Mouse (Mus musculus) embryo, embryonic 10.5 days (tissue): ENCODE measurements around the gene Spag6.

ENCODE experiments used
- DNase-seq: peaks from one replicate; pipeline ENCODE4 v3.0.0-alpha.2; 2015; ENCODE audit warnings: low spot score

Gene Spag6

GRCm38 (mm10) chr2:18693871-18694610 lies at the start of gene Spag6:
Gene Spag6 (plus strand): TSS chr2:18694032.
- peak; percentile 81 for DNase-seq

DNA sequence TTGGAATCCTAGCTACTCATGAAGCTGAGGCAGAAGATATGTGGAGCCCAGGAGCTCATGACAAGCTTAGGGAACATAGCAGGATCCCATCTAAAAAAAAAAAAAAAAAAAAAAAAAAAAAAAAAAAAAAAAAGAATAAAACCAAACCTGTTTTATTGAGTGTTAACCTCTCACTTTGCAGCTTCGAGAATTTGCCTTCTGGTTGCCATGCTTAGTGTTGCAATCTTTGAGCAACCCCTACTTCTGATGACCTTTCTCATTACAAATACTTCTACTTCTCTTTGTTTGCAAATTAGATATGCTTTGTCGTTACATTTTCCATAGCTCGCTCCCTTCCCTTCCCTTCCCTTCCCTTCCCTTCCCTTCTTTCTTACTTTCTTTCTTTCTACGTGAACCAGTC lies 45.3 kb upstream of the Spag6 start:
- DNase-seq: no peak

DNA sequence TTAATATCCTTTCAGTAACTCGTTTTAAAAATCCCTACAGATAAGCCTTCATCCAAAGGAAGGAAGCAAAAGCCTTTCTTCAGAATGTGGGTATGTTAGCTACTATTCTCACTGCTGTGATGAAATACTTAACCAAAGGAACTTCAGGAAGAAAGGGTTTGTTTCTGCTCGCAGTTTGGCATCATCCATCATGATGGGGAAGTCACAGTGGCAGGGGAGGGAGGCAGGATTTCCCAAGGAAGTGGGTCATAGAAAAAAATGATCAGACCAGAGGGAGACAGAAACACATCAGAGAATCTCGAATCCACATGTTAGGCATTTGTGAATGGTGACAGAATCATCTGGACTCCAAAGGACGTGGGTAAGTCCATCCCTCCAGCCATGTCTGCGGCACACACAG lies 39.0 kb upstream of the Spag6 start:
- no peak for DNase-seq

GRCm38 (mm10) chr2:18664003-18664402 lies 29.8 kb upstream of the Spag6 start:
- no peak for DNase-seq

DNA sequence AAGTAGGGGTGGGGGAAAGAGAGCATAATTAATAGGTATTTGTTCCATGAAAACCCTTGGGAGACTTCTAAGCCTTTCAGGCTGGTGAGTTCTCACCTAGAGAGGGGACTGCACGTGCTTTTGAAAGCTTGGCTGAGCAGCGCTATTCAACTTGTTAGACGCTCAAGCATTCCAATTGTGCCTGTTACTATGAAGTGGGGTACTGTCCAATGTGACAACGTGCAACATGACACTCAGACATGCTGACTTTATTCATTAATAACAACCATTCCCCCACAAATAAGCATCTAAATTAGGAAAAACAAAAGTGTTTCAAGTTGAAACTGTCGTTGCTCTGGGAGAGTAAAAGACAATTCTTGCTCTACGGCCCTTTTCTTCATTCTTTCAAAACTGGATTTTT lies 22.8 kb upstream of the Spag6 start:
- peak; percentile 68 for DNase-seq

- DNase-seq: peak; percentile 92
These were observed 21.6 kb upstream of the Spag6 start, which contains the start of gene Commd3 for GRCm38 (mm10) chr2:18672133-18672765. Gene Commd3 (plus strand): TSS chr2:18672384.

DNA sequence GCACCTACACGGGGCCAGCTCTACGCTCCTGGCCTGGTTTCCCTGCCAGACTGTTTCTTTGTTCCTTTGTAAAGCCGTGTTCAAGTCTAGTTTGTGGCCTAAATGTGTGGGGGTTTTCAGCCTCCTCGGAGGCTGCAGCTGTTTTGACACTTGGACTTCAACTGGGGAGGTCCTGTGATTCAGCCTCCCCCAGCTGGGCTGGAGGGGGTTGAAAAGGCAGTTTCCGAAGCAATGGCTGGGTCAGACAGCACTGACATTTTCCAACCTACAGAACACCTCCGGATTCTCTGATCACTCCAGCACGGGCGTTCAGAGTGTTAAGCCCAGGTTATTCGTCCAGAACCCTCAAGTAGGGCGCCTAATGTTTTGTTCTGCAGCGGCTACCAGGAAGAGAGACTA lies 21.1 kb upstream of the Spag6 start:
- DNase-seq: peak; percentile 74

GRCm38 (mm10) chr2:18673766-18674165 lies 20.1 kb upstream of the Spag6 start:
- DNase-seq: peak; percentile 43

DNA sequence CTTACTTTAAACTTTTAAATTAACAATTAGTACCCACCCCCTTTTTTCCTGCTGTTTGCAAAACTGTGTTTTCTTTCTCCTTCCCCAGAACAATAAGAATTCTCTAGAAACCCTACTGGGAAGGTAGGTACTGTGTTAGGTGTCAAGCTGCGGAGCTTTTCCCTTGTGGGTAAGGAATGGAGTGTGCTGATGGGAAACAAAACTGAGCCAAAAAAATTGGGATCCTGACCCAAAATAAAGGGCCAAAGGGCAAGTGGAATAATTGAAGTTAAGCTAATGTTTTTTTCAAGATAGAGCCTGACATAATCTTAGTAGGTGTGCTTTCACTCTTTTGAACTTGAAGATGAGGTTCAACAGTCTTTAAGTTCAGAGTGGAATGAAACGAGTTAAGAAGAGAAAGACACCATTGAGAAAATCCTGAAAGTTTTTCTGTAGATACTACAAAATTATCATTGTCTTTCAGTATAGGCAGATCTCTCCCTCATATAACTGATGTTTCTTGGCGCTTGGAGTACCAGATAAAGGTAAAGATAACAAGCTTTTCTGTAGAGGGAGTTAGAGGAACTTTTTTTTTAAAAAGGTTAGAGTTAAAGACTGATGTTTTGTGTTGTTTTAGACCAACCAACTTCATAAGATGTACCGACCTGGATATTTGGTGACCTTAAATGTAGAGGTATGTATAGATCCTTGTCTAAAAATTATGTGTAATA lies 19.5 kb upstream of the Spag6 start:
- peak; percentile 28 for DNase-seq

DNA sequence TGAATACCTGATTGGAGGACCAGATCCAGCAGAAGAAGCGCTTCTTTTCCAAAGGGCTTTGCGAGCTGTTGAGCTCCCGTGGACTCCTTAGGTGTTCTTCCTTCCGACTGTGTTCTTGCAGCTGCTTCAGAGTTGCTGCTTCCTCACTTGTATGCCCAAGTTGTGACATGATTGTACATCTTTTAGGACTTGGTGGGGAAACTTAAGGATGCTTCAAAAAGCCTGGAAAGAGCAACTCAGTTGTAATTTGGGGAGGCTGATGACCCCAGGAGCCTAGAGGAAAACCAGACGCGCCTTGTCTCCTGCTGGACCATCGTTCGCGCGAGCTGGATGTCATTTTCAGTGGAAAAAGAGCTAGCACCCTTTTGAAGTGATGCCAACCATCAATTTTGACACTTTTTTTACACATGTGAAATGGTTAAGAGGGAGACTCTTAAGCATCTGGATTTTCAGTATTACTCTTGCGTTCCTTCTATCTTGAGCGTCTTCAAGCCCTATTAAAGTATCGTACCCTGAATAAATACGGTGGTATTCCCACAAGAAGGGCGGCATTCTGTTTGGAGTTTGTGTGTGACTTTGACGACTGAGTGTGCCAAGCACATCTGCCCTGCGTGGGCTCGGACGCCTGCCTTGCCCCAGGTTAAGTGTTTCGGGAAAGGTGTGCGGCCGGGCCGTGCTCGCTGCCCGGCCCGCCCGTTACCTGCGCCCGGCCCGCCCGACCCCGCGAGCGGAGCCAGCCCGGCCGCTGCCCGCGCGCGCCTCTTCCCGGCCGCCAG lies 18.0 kb upstream of the Spag6 start:
- peak; percentile 65 for DNase-seq

GRCm38 (mm10) chr2:18676457-18676935 lies 17.3 kb upstream of the Spag6 start:
- DNase-seq: peak; percentile 89

GRCm38 (mm10) chr2:18676936-18677491 lies 16.8 kb upstream of the Spag6 start, which contains the start of gene Bmi1:
Gene Bmi1 (plus strand): TSS chr2:18677018.
- peak; percentile 79 for DNase-seq

DNA sequence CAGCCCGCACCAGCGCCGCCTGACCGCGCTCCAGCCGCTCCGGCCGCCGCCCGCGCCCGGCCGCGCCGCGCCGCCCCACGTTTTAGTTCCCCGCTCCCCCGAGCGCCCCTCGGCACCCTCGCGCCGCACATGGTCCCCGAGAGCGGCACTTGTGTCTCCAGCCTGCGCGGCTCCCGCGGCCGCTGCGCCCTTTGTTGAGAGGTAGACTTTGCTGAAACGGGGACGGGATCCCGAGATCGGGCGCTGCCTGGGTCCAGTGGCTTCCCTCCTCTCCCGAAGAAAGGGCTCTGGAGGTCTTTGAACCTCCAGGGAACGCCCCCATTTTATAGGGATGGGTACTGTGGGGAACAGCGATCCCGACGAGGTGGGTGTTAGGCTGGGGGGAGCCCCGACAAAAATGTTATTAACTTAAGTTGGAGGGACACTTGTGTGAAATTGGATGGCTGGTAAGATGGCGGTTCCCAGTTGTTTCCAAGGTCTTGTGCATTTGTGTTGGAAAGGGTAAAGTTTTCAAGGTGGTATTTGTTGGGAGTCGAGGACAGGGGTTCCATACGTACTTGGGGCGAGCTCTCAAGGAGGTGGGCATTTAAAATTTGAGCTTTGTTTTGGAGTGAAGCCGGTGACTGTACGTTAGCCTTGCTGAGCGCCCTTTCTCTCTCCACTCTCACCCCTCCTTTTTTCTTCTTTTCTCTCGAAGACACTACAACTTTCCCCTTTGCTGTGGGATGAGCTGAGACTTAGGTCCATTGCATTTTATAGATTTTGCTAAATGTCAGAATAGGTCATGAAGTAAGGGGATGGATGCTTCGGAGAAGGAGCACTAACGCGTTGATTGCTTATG lies 16.0 kb upstream of the Spag6 start:
- peak; percentile 73 for DNase-seq

- no peak for DNase-seq
These were observed 14.1 kb upstream of the Spag6 start for GRCm38 (mm10) chr2:18679701-18680100.

DNA sequence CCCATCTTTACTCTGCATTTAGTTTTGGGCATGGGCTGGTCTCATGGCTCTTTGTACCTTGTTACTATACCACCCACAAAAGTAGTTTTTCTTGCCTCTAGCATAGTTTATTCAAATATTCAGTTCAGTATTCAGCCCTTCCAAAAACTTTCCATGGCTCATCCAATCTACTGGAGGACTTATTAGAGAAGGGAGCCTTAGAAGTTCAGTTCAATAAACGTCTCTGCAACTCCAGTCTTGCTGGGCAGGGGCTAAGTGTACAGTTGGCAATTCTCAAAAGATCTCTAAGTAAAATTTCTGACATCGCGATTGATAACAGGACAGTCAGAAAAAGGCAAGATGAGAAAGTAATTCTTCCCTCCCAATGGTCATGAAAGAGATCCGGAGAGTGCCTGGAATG lies 13.3 kb upstream of the Spag6 start:
- DNase-seq: no peak

GRCm38 (mm10) chr2:18680961-18681360 lies 12.9 kb upstream of the Spag6 start:
- peak; percentile 72 for DNase-seq

DNA sequence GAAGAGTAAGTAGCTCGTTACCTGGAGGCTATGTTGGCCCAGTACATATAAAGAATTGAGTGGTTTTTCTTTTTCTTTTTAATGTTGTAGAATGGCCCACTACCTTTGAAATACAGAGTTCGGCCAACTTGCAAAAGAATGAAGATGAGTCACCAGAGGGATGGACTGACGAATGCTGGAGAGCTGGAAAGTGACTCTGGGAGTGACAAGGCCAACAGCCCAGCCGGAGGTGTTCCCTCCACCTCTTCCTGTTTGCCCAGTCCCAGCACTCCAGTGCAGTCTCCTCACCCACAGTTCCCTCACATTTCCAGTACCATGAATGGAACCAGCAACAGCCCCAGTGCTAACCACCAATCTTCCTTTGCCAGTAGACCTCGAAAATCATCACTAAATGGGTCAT lies 9.8 kb upstream of the Spag6 start:
- no peak for DNase-seq

DNA sequence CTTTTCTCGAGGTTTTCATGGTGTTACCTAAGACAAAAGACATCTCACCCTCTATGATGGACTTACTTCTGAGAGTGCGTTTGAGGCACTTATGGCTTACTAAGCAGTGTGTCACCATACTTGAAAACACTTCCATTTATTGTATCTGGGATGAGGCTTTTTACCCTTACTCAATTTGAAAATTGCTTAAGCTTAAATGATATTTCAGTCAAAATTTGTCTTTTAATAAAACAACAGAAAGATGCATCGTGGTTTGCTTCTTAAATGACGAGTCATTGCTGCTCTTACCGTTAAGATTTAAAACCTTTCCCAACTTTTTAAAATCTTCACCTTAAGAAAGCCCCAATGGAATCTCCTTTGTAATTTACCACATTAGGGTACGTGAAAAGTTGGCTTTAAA lies 7.4 kb upstream of the Spag6 start:
- peak; percentile 58 for DNase-seq

DNA sequence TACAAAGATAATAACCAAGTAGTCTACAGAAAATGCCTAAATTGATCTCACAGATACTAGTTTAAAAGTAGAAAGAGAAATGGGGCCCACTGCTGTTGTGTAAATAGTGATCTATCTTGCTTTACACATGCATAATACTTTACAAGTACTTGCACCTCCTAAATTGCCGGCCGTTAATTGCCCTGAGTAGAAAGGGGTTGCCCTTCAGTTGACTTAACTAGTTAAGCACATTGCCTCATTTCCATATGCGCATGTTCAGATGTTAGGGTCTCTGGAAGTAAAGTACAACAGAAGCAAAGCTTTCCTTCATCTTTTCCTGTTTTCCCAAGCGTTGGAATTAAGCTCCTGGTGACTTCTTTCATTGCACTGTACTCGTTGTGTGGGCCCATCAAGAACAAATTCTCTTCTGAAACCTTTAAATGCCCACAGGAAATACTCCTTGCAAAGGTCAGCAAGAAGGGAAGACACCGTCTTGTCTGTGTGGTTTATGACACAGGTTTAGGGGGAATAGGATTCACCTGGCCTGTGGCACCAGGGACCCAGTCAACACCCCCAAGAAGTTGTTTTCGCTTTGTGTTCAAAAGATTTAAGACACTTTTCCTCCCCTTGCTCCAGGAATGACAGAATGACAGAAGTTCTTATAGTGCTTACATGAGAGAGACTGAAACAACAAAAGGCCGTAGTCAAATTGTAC lies 6.9 kb upstream of the Spag6 start:
- DNase-seq: peak; percentile 60

- peak; percentile 50 for DNase-seq
These were observed 6.1 kb upstream of the Spag6 start for GRCm38 (mm10) chr2:18687671-18688170.
